Mouse (Mus musculus): ENCODE data around the gene Xrcc6. TPM values are rescaled to one million over a fixed set of nuclear protein-coding genes. Genes with fewer than 3 reads are reported as not detected.

Xrcc6 gene
- total RNA-seq, 2 experiments from 2014 or later: 23.9 to 25.4 TPM

- intact Hi-C loops (cut with DNase I): no loop called here
Observed at GRCm38 (mm10) chr15:82086131-82086530, 98.5 kb downstream of the Xrcc6 start.

DNA sequence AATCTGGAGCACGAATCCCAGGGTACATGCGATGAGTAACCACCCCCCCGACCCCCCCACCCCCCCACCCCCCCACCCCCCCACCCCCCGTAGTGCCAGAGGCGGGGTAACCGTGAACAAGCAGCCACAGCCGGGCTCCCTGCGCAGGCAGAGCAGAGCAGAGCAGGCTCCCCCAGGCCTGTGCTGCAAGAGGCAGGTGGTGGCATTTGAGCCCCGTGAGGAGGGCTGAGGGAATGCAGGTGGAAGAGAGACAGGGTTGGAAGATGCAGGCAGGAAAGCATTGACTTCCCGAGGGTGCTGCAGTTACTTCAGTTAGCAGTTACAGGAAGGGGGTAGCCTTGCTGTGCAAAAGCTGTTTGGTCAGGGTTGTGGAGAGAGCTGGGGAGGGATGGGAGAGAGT lies 99.6 kb downstream of the Xrcc6 start:
- no peak overlapping the region for H3K4me3 ChIP-seq
- no peak for TF ChIP-seq CTCF (IDR thresholded peaks at IDR 0.05)
- DNase-seq: no peak
- intact Hi-C loops (cut with DNase I): no loop called here
- no peak overlapping the region for H3K27ac ChIP-seq

More at GRCm38 (mm10) chr15:82086131-82086530, 98.5 kb downstream of the Xrcc6 start:
- DNase-seq: peak; percentile 30
- 0 out of 2 replicates have a peak overlapping the region, but pooled peaks have one; percentile 54 for H3K27ac ChIP-seq
- TF ChIP-seq CTCF (IDR thresholded peaks at IDR 0.05): peak; percentile 10; the same call in 1 of the 2 replicates
- H3K4me3 ChIP-seq: no peak overlapping the region

Other genes starting within 250 kb of the Xrcc6 start
- 10 to 100 TPM; 30.2 to 34.3 TPM for gene Zc3h7b, start 242.8 kb upstream of the Xrcc6 start, total RNA-seq (2021)
- gene Rangap1, start 242.3 kb upstream of the Xrcc6 start, total RNA-seq (2021): 10 to 100 TPM; 23.7 to 24.1 TPM
- 100 to 1,000 TPM; 101 to 191 TPM for gene Tef, start 185.4 kb upstream of the Xrcc6 start, total RNA-seq (2021)
- 100 to 1,000 TPM; 151 to 205 TPM for gene Tob2, start 129.0 kb upstream of the Xrcc6 start, total RNA-seq (2021)
- gene Phf5a, start 115.9 kb upstream of the Xrcc6 start, total RNA-seq (2021): 10 to 100 TPM; 38.4 to 39.9 TPM
- 1,000 to 10,000 TPM; 1,155 to 1,439 TPM for gene Aco2, start 115.5 kb upstream of the Xrcc6 start, total RNA-seq (2021)
- 1 to 10 TPM; 6.4 to 7.6 TPM for gene Polr3h, start 61.6 kb upstream of the Xrcc6 start, total RNA-seq (2021)
- gene Csdc2, start 51.1 kb upstream of the Xrcc6 start, total RNA-seq (2021): 1 to 10 TPM; 1.6 to 2.1 TPM
- 10 to 100 TPM; 16.2 to 17.2 TPM for gene Pmm1, start 26.9 kb upstream of the Xrcc6 start, total RNA-seq (2021)
- gene 1700029P11Rik, start 7.3 kb upstream of the Xrcc6 start, total RNA-seq (2021): not detected
- gene Desi1, start 46.0 kb downstream of the Xrcc6 start, total RNA-seq (2021): 10 to 100 TPM; 14.5 to 20.8 TPM
- 10 to 100 TPM; 44.4 to 61.4 TPM for gene Snu13, start 59.8 kb downstream of the Xrcc6 start, total RNA-seq (2021)
- not detected for gene 4930407I10Rik, start 71.3 kb downstream of the Xrcc6 start, total RNA-seq (2021)
- not detected for gene Mei1, start 82.2 kb downstream of the Xrcc6 start, total RNA-seq (2021)
- 10 to 100 TPM; 11.8 to 12.4 TPM for gene Ccdc134, start 140.1 kb downstream of the Xrcc6 start, total RNA-seq (2021)
- gene Srebf2, start 159.3 kb downstream of the Xrcc6 start, total RNA-seq (2021): 10 to 100 TPM; 11.4 to 17.4 TPM
- gene Shisa8, start 225.0 kb downstream of the Xrcc6 start, total RNA-seq (2021): not detected
- not detected for gene Tnfrsf13c, start 236.5 kb downstream of the Xrcc6 start, total RNA-seq (2021)

Data from gastrocnemius, adult 2 months (tissue).